In genomic region chr19:3912337-3913204, GRCm38 (mm10) we compare ENCODE assay signal across 8 mouse cellular contexts. TPM values are rescaled to one million over a fixed set of nuclear protein-coding genes. Genes with fewer than 3 reads are reported as not detected.
DNase-seq lines count a peak whose midpoint lies in the region; ATAC-seq lines count a peak whose summit lies in the region.

Gene Ndufs8, minus strand, starts transcription at chr19:3912774.

- H3K9ac ChIP-seq in hindbrain, embryonic 16.5 days (ENCODE audit: low read depth, low read length): peak within 1 kb of the TSS; percentile 84

- no peaks in the 10 kb centered on the region for H3K9me3 ChIP-seq in hindbrain, embryonic 16.5 days (ENCODE audit: control insufficient read depth, low read length)

- peak; percentile 98 for ATAC-seq in hindbrain, embryonic 16.5 days

- peak within 1 kb of the TSS; percentile 91 for H3K4me2 ChIP-seq in hindbrain, embryonic 16.5 days (ENCODE audit: low read length)

- peak within 1 kb of the TSS; percentile 76 for H3K4me3 ChIP-seq in hindbrain, embryonic 16.5 days (ENCODE audit: low read length)
- peak within 1 kb of the TSS; percentile 62 for H3K4me3 ChIP-seq in macrophage (ENCODE audit: inconsistent target)

- H3K27ac ChIP-seq in hindbrain, embryonic 16.5 days (ENCODE audit: low read depth, low read length): peak within 1 kb of the TSS; percentile 89
- H3K27ac ChIP-seq in macrophage: peak within 1 kb of the TSS; percentile 100

- peaks cover 49% of the 10 kb centered on the region for H3K79me2 ChIP-seq in macrophage (ENCODE audit: inconsistent target)

- peak; percentile 90 for DNase-seq in WW6 (ENCODE audit: low read depth, low spot score)
- DNase-seq in cerebellum, postnatal 4 days (ENCODE audit: low spot score in 2 of 2): peak; percentile 61 to 81
- DNase-seq in gastrocnemius, adult 18-20 months (ENCODE audit: low spot score): peak; percentile 96
- DNase-seq in left cerebral cortex, adult 18-20 months (ENCODE audit: low spot score in 2 of 2): peak; percentile 83 to 89
- peak; percentile 97 for DNase-seq in right cerebral cortex, adult 18-20 months
- peak; percentile 42 for DNase-seq in urinary bladder, postnatal 10 days (ENCODE audit: low spot score)

- H3K4me1 ChIP-seq in hindbrain, embryonic 16.5 days (ENCODE audit: control insufficient read depth, insufficient read depth, low read depth, low read length): peaks cover 15% of the 10 kb centered on the region

- H3K36me3 ChIP-seq in hindbrain, embryonic 16.5 days (ENCODE audit: control insufficient read depth, insufficient read depth, low read length): peaks cover 15% of the 10 kb centered on the region
- peaks cover 26% of the 10 kb centered on the region; the same call in 1 of the 2 replicates for H3K36me3 ChIP-seq in macrophage (ENCODE audit: inconsistent target)

- 0% methylated on average over 37 of the region's 43 CpGs for WGBS in hindbrain, embryonic 16.5 days
- WGBS in macrophage (ENCODE audit: missing documents): under 1% methylated on average over 43 of the region's 43 CpGs

- no peaks in the 10 kb centered on the region for H3K27me3 ChIP-seq in hindbrain, embryonic 16.5 days (replicated peaks; ENCODE audit: control insufficient read depth, insufficient read depth, low read length)

RNA-seq across cellular contexts. Expression of gene Ndufs8, which starts in this region (rescaled TPM):
- 100 to 1,000 TPM; 257 to 270 TPM for total RNA-seq in gastrocnemius, adult 18-20 months (2021)
- 307 and 320 TPM in 2 replicates for polyA plus RNA-seq in hindbrain, embryonic 16.5 days (2015; fragmentation: Nextera tagmentation; extraction: Ambion mirVana)
- 100 to 1,000 TPM; 141 to 148 TPM for total RNA-seq in left cerebral cortex, adult 18-20 months (2021)
- 10 to 100 TPM in 13 of 26 experiments, 1 to 10 TPM in 13; 3.0 to 21.4 (median 9.9) TPM for total RNA-seq in macrophage (2018; cell fraction: chromatin; rRNA removed)
- total RNA-seq in macrophage (2018; cell fraction: cytosol; rRNA removed): 10 to 100 TPM; 59.2 to 98.0 (median 81.8) TPM
- 10 to 100 TPM in 22 of 26 experiments, 1 to 10 TPM in 4; 7.7 to 35.0 (median 19.8) TPM for total RNA-seq in macrophage (2018; cell fraction: nucleus; rRNA removed)
- 65.9 to 103 TPM (median 95.7 TPM) in 3 replicates for polyA plus RNA-seq in macrophage (2018)

Comparison
In these comparisons a context has a peak if more than half of its experiments do, and no peak if none do; other contexts are left out.
1. Peak in every context shown above with its lines: DNase-seq, ATAC-seq, H3K4me3 ChIP-seq and H3K27ac ChIP-seq.
2. DNase-seq: peak in every context shown above with its lines; median percentile 97 in right cerebral cortex, adult 18-20 months; 96 in gastrocnemius, adult 18-20 months; 90 in WW6; 86 in left cerebral cortex, adult 18-20 months; 71 in cerebellum, postnatal 4 days; 42 in urinary bladder, postnatal 10 days.